Mouse (Mus musculus) hindbrain, embryonic 14.5 days (tissue): Measurements from ENCODE around the gene Defb43. TPM values are rescaled to one million over a fixed set of nuclear protein-coding genes. Genes with fewer than 3 reads are reported as not detected.

Experiments
- ATAC-seq: fragments of 200-750 bp; cut with Nextera tagmentation; 2 replicates; pipeline ENCODE4 v1.8.0; 2017; ENCODE audit warnings: moderate number of reproducible peaks, mild to moderate bottlenecking, moderate TSS enrichment, moderate library complexity; ENCODE audit not compliant: low FRiP score
- DNase-seq: peaks from one replicate; pipeline ENCODE4 v3.0.0-alpha.2; 2015; ENCODE audit warnings: low spot score
- H3K27ac ChIP-seq: fragments of 300-500 bp; sonication (generic); 2 replicates; pipeline ENCODE4 v1.5.1; 2014; ENCODE audit warnings: mild to moderate bottlenecking, moderate library complexity
- H3K27me3 ChIP-seq: fragments of 300-500 bp; sonication (generic); 2 replicates; pipeline ENCODE4 v1.6.1; 2014; ENCODE audit warnings: mild to moderate bottlenecking, low read length, mixed read lengths; ENCODE audit not compliant: control insufficient read depth, insufficient read depth
- H3K36me3 ChIP-seq: fragments of 300-500 bp; sonication (generic); replicated peaks from 2 replicates; pipeline ENCODE4 v1.6.1; 2014; ENCODE audit not compliant: control insufficient read depth, insufficient read depth
- H3K4me1 ChIP-seq: fragments of 300-500 bp; sonication (generic); replicated peaks from 2 replicates; pipeline ENCODE4 v1.6.1; 2014; ENCODE audit warnings: antibody characterized with exemption, low read length, mixed read lengths; ENCODE audit not compliant: control insufficient read depth, insufficient read depth
- H3K4me2 ChIP-seq: fragments of 300-500 bp; sonication (generic); replicated peaks from 2 replicates; pipeline ENCODE4 v1.6.1; 2014; ENCODE audit warnings: mild to moderate bottlenecking, moderate library complexity
- H3K4me3 ChIP-seq: fragments of 300-500 bp; sonication (generic); replicated peaks from 2 replicates; pipeline ENCODE4 v1.5.1; 2014; ENCODE audit warnings: mild to moderate bottlenecking, low read length
- H3K9ac ChIP-seq: fragments of 300-500 bp; sonication (generic); 2 replicates; pipeline ENCODE4 v1.6.1; 2014
- H3K9me3 ChIP-seq: fragments of 300-500 bp; sonication (generic); 2 replicates; pipeline ENCODE4 v1.6.1; 2016; ENCODE audit warnings: low read length; ENCODE audit not compliant: control insufficient read depth
- WGBS: fragments of 180-500 bp; shearing (Covaris S2); extraction: QIAGEN DNeasy Blood & Tissue Kit; methylation state at CpG from one replicate; pipeline ENCODE4 v1.1.7; 2014; 5-methylcytosine and 5-hydroxymethylcytosine counted together
- polyA plus RNA-seq: library from polyadenylated mRNA; unstranded; fragments of >200 nt; fragmentation: Nextera tagmentation; extraction: Ambion mirVana; gene quantifications from 2 replicates; pipeline ENCODE4 v1.2.1, GENCODE M21; 2014

Defb43 gene
- polyA plus RNA-seq = not detected in 2 replicates

DNA sequence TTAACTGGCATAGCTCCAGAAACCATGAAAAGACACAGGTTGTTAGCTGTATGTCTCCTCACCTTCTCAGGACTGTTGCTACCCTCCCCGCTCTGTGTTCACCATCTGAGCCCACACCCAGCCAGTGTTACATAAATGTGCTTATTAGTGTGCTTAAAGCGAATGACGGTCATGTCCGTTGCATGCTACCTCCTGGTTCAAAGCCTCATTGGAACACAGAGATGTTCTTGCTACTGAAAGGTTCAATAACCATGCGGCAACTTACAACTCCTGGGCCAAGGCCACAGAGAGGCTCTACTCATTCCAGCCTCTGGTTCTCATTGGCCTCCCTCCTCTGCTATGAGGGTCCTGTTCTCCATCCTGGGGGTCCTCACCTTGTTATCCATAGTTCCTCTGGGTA is at the start of gene Defb43:
Defb43 (plus strand) TSS at position 301 of the 400 bp plus-strand sequence.
- ATAC-seq (no peak), DNase-seq (no peak)
- H3K27me3 ChIP-seq = no peaks in the 10 kb centered on the region
- H3K9me3 ChIP-seq = no peaks in the 10 kb centered on the region
- H3K36me3 ChIP-seq = no peaks in the 10 kb centered on the region
- H3K9ac ChIP-seq = no peak within 1 kb of the TSS
- no peaks in the 10 kb centered on the region for H3K4me1 ChIP-seq
- H3K4me3 ChIP-seq = no peak within 1 kb of the TSS
- H3K4me2 ChIP-seq = no peak within 1 kb of the TSS
- 95% methylated on average over 5 of the region's 5 CpGs for WGBS
- no peak within 1 kb of the TSS for H3K27ac ChIP-seq

DNA sequence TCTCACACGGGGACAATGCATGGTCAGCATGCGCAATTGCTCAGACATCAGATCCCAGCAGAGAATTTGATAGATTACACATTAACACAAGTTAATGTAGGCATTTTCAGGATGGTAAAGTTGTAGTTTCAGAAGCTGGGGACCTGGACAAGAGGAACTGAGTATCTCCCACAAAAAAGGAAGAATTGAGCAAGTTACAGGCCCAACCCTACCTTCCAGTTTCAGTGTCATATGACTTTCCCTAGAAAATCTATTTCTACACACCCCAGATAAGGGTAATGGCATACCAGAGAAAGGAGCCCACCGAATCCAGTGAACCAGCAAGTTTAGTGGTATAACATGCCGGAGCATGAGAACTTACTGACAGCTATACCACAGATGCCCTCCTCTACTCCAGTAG is 47.9 kb upstream of the Defb43 start:
- no peak for DNase-seq
- H3K4me2 ChIP-seq = no peak overlapping the region
- H3K9ac ChIP-seq = no peak overlapping the region
- no peaks in the 10 kb centered on the region for H3K27me3 ChIP-seq
- no peak overlapping the region for H3K4me3 ChIP-seq
- no peaks in the 10 kb centered on the region for H3K9me3 ChIP-seq
- H3K4me1 ChIP-seq = no peaks in the 10 kb centered on the region
- peaks cover 3% of the 10 kb centered on the region for H3K36me3 ChIP-seq
- H3K27ac ChIP-seq = no peak overlapping the region
- 77% methylated on average over 4 of the region's 4 CpGs for WGBS
- ATAC-seq = no peak

DNA sequence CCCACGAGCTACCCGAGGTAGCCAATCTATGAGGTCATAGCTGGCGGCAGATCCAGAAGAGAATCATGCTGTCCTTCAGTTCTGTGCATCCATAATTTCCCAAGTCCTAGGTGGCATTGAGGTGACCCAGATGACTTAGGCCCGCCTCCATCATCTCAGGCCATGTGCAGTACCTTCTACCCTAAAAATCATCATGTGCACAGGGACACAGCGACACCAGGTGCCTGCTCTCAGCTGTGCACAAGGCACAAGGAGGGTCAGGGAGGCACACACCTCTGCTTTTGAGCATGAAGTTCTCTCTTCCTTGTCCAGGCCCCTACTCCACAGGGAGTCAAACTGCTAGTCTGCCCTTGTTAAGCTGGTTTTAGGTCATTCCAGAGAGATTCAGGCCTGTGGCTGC is 46.2 kb upstream of the Defb43 start:
- Histone ChIP-seq H3K9ac (no peak overlapping the region), H3K27ac (no peak overlapping the region), H3K4me3 (no peak overlapping the region), H3K4me1 (no peaks in the 10 kb centered on the region), H3K36me3 (no peaks in the 10 kb centered on the region), H3K9me3 (no peaks in the 10 kb centered on the region), H3K27me3 (no peaks in the 10 kb centered on the region), H3K4me2 (no peak overlapping the region)
- no peak for DNase-seq
- no peak for ATAC-seq
- WGBS = 88% methylated on average over 5 of the region's 5 CpGs

DNA sequence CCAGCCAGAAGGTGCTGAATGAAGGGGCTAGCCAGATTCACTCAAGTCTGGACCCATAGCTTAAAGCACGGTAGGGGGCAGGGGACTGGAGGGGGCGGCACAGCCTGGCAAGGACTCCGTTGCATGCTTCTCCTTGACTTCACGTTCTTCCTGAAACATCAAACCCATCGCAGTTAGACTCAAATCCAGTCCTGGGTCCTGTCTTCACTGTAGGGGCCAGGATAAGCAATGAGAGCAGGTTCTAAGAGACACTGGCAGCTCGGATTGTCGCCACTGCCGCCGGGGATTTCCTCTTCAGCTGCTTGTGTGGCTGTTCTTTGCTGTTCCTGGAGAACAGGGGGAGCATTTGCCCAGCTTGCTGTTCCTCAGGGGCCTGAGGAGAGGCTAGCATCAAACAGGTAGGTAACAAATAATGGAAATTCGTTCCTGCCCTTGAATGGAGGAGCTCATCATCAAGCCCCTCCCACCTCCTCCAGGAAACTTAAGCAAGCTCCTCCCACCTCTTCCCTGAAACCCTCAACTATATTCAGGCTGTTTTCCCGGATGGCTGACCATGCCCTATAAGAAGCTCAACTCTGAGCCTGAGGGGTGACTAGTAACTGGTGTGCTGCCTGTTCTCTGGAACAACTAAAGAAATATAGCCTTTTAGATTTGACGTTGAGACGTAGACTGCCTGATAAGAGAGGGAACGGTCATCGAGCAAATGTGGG is 45.6 kb upstream of the Defb43 start:
- DNase-seq = no peak
- Histone ChIP-seq H3K4me2 (peak overlapping the region; percentile 30), H3K27me3 (no peaks in the 10 kb centered on the region), H3K9me3 (no peaks in the 10 kb centered on the region), H3K36me3 (no peaks in the 10 kb centered on the region), H3K27ac (no peak overlapping the region), H3K4me1 (no peaks in the 10 kb centered on the region), H3K9ac (no peak overlapping the region), H3K4me3 (no peak overlapping the region)
- 32% methylated on average over 15 of the region's 15 CpGs for WGBS
- ATAC-seq = no peak

DNA sequence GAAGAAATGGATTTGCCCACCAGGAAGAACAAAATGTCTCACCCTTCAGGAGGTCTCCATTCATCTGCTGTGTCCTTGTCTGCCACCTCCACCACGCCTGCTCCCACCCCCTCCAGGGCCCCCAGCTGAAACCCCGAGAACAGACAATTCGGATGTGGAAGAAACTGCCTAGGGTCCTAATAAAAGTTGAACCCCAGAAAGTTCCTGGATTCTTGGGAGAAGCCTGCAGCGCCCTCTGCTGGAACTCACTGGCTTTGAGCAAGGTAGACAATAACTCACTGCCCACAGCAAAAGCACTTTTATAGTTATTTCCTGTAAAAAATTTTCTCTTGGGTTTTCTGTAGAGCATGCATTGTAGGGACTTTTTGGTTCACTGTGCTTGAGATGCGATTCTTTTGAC is 36.5 kb upstream of the Defb43 start:
- no peak overlapping the region for H3K4me3 ChIP-seq
- H3K4me1 ChIP-seq = no peaks in the 10 kb centered on the region
- no peak overlapping the region for H3K4me2 ChIP-seq
- H3K9ac ChIP-seq = no peak overlapping the region
- H3K9me3 ChIP-seq = no peaks in the 10 kb centered on the region
- DNase-seq (peak; percentile 70), ATAC-seq (no peak)
- H3K27me3 ChIP-seq = no peaks in the 10 kb centered on the region
- H3K36me3 ChIP-seq = no peaks in the 10 kb centered on the region
- WGBS = 13% methylated on average over 5 of the region's 5 CpGs
- H3K27ac ChIP-seq = no peak overlapping the region

DNA sequence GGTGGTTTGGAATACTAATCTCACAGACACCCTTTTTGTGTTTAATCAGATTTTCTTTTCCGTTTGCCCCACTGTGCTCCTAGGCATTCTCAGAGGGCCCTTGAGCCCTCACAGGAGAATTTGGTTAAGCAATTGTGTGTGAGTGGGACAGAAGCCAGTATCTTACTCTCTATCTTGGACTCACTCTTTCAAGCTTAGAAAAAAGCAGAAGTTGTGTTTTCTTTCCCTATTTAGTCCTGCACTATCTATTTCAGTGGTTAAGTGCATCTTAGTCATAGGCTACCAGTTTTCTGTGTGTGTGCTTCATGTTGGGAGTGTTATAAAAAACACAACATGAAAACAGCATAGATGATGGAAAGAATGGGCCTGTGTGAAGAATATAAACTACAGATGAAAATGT is 31.8 kb upstream of the Defb43 start:
- Histone ChIP-seq H3K4me2 (no peak overlapping the region), H3K4me1 (no peaks in the 10 kb centered on the region), H3K27ac (no peak overlapping the region), H3K4me3 (no peak overlapping the region), H3K36me3 (no peaks in the 10 kb centered on the region), H3K27me3 (no peaks in the 10 kb centered on the region), H3K9ac (no peak overlapping the region), H3K9me3 (no peaks in the 10 kb centered on the region)
- DNase-seq (no peak), ATAC-seq (no peak)
- WGBS = 86% methylated on average over 1 of the region's 1 CpGs

DNA sequence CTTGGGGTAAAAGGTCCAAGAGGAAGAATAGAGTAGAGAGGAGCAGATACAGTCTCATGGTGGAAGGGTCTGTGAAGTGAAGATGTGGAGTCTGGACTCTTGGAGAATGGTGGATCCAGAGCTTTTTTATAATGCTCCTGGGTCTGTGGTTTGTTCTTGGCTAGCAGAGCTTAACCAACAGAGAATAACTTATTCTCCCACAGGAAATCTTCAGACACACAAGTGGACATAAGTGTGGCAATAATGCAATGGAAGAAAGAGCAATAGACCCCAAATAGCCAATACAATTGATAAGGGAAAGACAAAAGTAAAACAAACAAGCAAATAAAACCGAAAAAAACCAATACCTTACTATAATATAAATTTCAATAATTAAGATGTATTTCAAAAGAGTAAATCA is 27.2 kb upstream of the Defb43 start, which contains the start of gene Defb48:
Defb48 (minus strand) TSS at position 101 of the 400 bp plus-strand sequence.
- whole genome bisulfite sequencing = 78% methylated on average over 1 of the region's 1 CpGs
- ATAC-seq (no peak), DNase-seq (no peak)
- H3K36me3 ChIP-seq = no peaks in the 10 kb centered on the region
- H3K4me1 ChIP-seq = no peaks in the 10 kb centered on the region
- no peak within 1 kb of the TSS for H3K4me3 ChIP-seq
- H3K9ac ChIP-seq = no peak within 1 kb of the TSS
- H3K27ac ChIP-seq = no peak within 1 kb of the TSS
- no peaks in the 10 kb centered on the region for H3K9me3 ChIP-seq
- H3K27me3 ChIP-seq = no peaks in the 10 kb centered on the region
- H3K4me2 ChIP-seq = no peak within 1 kb of the TSS

DNA sequence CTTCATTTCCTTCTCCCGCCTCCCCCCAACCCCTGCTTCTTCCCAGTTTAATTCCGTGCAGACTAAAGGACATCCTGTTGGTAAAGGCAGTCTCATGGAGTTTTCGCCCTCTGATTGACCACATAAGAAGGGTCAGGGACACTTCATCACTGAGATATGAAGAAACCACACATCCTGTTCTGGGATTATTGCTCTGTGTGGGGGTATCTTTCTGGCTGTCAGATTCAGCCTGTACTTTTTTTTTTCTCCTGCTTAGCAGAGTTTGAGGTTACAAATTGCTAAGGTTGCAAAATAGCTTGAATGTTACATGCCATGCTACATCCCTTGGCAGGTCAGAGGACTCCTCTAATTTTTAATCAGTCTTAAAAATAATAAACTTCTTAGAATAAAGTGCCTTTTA is 20.3 kb upstream of the Defb43 start:
- DNase-seq (no peak), ATAC-seq (no peak)
- Histone ChIP-seq H3K4me3 (no peak overlapping the region), H3K27ac (no peak overlapping the region), H3K9ac (no peak overlapping the region), H3K4me1 (no peaks in the 10 kb centered on the region), H3K9me3 (no peaks in the 10 kb centered on the region), H3K27me3 (no peaks in the 10 kb centered on the region), H3K4me2 (no peak overlapping the region), H3K36me3 (no peaks in the 10 kb centered on the region)
- WGBS = 79% methylated on average over 3 of the region's 3 CpGs

DNA sequence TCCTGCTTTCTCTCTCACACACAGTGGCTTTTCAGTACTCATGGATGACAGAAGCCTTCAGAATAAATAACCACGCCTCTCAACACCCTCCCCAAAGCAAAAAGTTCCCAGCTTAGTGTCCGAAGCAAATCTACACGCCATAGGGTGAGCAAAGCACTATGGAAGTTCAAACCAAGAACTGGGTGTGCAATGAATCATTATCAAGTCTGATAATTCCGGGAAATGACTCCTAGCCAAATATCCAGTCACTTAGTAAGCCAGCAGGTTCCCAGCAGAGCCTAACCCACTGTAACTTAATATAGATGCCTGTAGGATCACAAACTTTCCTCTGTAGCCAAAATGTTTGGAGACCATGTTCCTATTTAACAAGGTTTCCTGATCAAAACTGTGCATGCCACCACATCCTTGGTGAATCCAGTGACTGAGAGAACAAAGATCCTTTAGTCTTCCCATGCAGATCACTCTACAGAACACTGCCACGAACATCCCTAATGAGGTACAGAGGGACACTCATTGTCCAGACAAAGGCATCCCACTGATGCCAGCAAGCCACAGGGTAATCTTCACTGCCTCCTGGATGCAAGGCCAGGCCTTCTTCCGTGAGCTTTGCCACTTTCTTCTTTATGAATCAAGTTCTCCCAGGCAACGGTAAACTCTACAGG is 19.6 kb upstream of the Defb43 start:
- Histone ChIP-seq H3K9me3 (no peaks in the 10 kb centered on the region), H3K27me3 (no peaks in the 10 kb centered on the region), H3K4me1 (no peaks in the 10 kb centered on the region), H3K27ac (no peak overlapping the region), H3K4me2 (no peak overlapping the region), H3K36me3 (no peaks in the 10 kb centered on the region), H3K9ac (no peak overlapping the region), H3K4me3 (no peak overlapping the region)
- DNase-seq (no peak), ATAC-seq (no peak)
- 63% methylated on average over 7 of the region's 7 CpGs for WGBS
